Mouse (Mus musculus): Measurements from ENCODE around the gene Gm16253. TPM values are rescaled to one million over a fixed set of nuclear protein-coding genes. Genes with fewer than 3 reads are reported as not detected.

Gene Gm16253
- not detected for total RNA-seq (2023)

GRCm38 (mm10) chr3:96576690-96577541 is at the start of gene Gm16253:
Gm16253 (plus strand) TSS chr3:96576984.

GRCm38 (mm10) chr3:96557694-96558093 is 19.1 kb upstream of the Gm16253 start, which contains the start of gene Txnip:
Txnip (plus strand) TSS chr3:96557957.

GRCm38 (mm10) chr3:96593790-96594560 is 17.2 kb downstream of the Gm16253 start, which contains the start of gene Polr3gl:
Polr3gl (minus strand) TSS chr3:96594181.

GRCm38 (mm10) chr3:96596228-96596707 is 19.5 kb downstream of the Gm16253 start, which contains the start of gene Ankrd34a:
Ankrd34a (plus strand) TSS chr3:96596636.

GRCm38 (mm10) chr3:96600639-96601250 is 24.0 kb downstream of the Gm16253 start, which contains the start of gene Lix1l:
Lix1l (plus strand) TSS chr3:96601149.

GRCm38 (mm10) chr3:96629729-96630600 is 53.2 kb downstream of the Gm16253 start, which contains the start of gene Rbm8a:
Rbm8a (plus strand) TSS chr3:96629933.

Other genes starting within 250 kb of the Gm16253 start
- not detected for gene BC107364, start 124.7 kb upstream of the Gm16253 start, total RNA-seq (2023)
- gene Hfe2, start 51.8 kb upstream of the Gm16253 start, total RNA-seq (2023), result not detected
- gene Txnip, start 19.0 kb upstream of the Gm16253 start, total RNA-seq (2023), result 100 to 1,000 TPM; 413 to 415 TPM
- 10 to 100 TPM; 26.4 to 27.8 TPM for gene Polr3gl, start 17.2 kb downstream of the Gm16253 start, total RNA-seq (2023)
- not detected for gene Ankrd34a, start 19.7 kb downstream of the Gm16253 start, total RNA-seq (2023)
- 1 to 10 TPM; 1.7 to 2.1 TPM for gene Lix1l, start 24.2 kb downstream of the Gm16253 start, total RNA-seq (2023)
- gene Rbm8a, start 52.9 kb downstream of the Gm16253 start, total RNA-seq (2023), result 10 to 100 TPM; 65.6 to 86.9 TPM
- gene Pex11b, start 58.4 kb downstream of the Gm16253 start, total RNA-seq (2023), result 10 to 100 TPM; 27.2 to 27.4 TPM
- gene Gm42957, start 58.5 kb downstream of the Gm16253 start, total RNA-seq (2023), result not detected
- 1 to 10 TPM; 1.4 to 2.3 TPM for gene Itga10, start 68.6 kb downstream of the Gm16253 start, total RNA-seq (2023)
- not detected for gene Ankrd35, start 93.1 kb downstream of the Gm16253 start, total RNA-seq (2023)
- 10 to 100 TPM; 30.4 to 43.8 TPM for gene Pias3, start 119.4 kb downstream of the Gm16253 start, total RNA-seq (2023)
- 1 to 10 TPM; 3.1 to 3.5 TPM for gene Nudt17, start 131.6 kb downstream of the Gm16253 start, total RNA-seq (2023)
- 10 to 100 TPM; 46.0 to 48.7 TPM for gene Polr3c, start 150.6 kb downstream of the Gm16253 start, total RNA-seq (2023)
- 10 to 100 TPM; 68.7 to 72.3 TPM for gene Rnf115, start 150.7 kb downstream of the Gm16253 start, total RNA-seq (2023)